Mouse (Mus musculus) spleen, adult 2 months (tissue): ENCODE results near the gene Gstm1. TPM values are rescaled to one million over a fixed set of nuclear protein-coding genes. Genes with fewer than 3 reads are reported as not detected.

Experiments used
- DNase-seq, 2 experiments: peaks; one replicate each; pipeline versions ENCODE4 v3.0.0 to v3.0.0-alpha.2; 2012 to 2021; ENCODE audit warnings: low spot score in 2 of 2, low read depth in 1 of 2
- H3K27ac ChIP-seq: fragments of 200-500 bp; 2 replicates; pipeline ENCODE4 v1.5.1; 2012; ENCODE audit warnings: low read length, inconsistent platforms; ENCODE audit not compliant: insufficient read depth
- H3K27me3 ChIP-seq: fragments of 200-500 bp; 2 replicates; pipeline ENCODE4 v1.6.1; 2012; ENCODE audit warnings: mild to moderate bottlenecking, moderate library complexity, low read length, inconsistent platforms; ENCODE audit not compliant: control insufficient read depth, insufficient read depth
- H3K36me3 ChIP-seq: fragments of 200-500 bp; 2 replicates; pipeline ENCODE4 v1.6.1; 2012; ENCODE audit warnings: mild to moderate bottlenecking, low read length, inconsistent platforms; ENCODE audit not compliant: control insufficient read depth, insufficient read depth
- H3K4me1 ChIP-seq: fragments of 200-500 bp; 2 replicates; pipeline ENCODE4 v1.6.1; 2011; ENCODE audit warnings: inconsistent platforms; ENCODE audit not compliant: control insufficient read depth, insufficient read depth, insufficient read length
- H3K4me3 ChIP-seq: fragments of 200-500 bp; 2 replicates; pipeline ENCODE4 v1.5.1; 2011; ENCODE audit warnings: mild to moderate bottlenecking, inconsistent platforms; ENCODE audit not compliant: insufficient read depth, insufficient read length; ENCODE audit errors: extremely low read depth
- CTCF ChIP-seq: fragments of 200-500 bp; IDR thresholded peaks from 2 replicates; pipeline ENCODE4 v1.5.1; 2011; ENCODE audit warnings: mild to moderate bottlenecking, inconsistent platforms; ENCODE audit not compliant: insufficient read depth, insufficient read length, insufficient replicate concordance; ENCODE audit errors: extremely low read depth
- POLR2A ChIP-seq: fragments of 200-500 bp; IDR thresholded peaks from 2 replicates; pipeline ENCODE4 v1.6.1; 2011; ENCODE audit warnings: low read depth, low read length, inconsistent platforms
- WGBS: fragments of 180-500 bp; shearing (Covaris S2); methylation state at CpG from one replicate; pipeline ENCODE4 v1.1.7; 2018; 5-methylcytosine and 5-hydroxymethylcytosine counted together
- polyA plus RNA-seq: library from polyadenylated mRNA; depleted of rRNA; stranded (reverse); fragments of >200 nt; gene quantifications from 2 replicates; pipeline ENCODE4 v1.2.3, GENCODE M21; 2012; rRNA removed

Gene Gstm1
- polyA plus RNA-seq, 1 experiment = 82.6 TPM

- TF ChIP-seq POLR2A = no peak
- Histone ChIP-seq H3K27ac (no peak within 1 kb of the TSS), H3K4me1 (no peaks in the 10 kb centered on the region), H3K27me3 (no peaks in the 10 kb centered on the region), H3K36me3 (no peaks in the 10 kb centered on the region), H3K4me3 (no peak within 1 kb of the TSS)
- 79% methylated on average over 13 of the region's 13 CpGs for WGBS
- DNase-seq = no peak
These were observed 48.9 kb downstream of the Gstm1 start, which contains the start of gene Gstm3 for GRCm38 (mm10) chr3:107968724-107969395. Gene Gstm3 (minus strand): TSS chr3:107969283.

- no peak for DNase-seq
- 96% methylated on average over 5 of the region's 5 CpGs for WGBS
- TF ChIP-seq CTCF = no peak
- TF ChIP-seq POLR2A = no peak
- Histone ChIP-seq H3K4me3 (no peak overlapping the region), H3K27ac (no peak overlapping the region), H3K36me3 (no peaks in the 10 kb centered on the region), H3K4me1 (no peaks in the 10 kb centered on the region), H3K27me3 (no peaks in the 10 kb centered on the region)
These were observed 51.1 kb downstream of the Gstm1 start for GRCm38 (mm10) chr3:107966631-107967030.

GRCm38 (mm10) chr3:107965592-107965991 is 52.2 kb downstream of the Gstm1 start:
- TF ChIP-seq CTCF = no peak
- TF ChIP-seq POLR2A = no peak
- Histone ChIP-seq H3K4me1 (no peaks in the 10 kb centered on the region), H3K36me3 (no peaks in the 10 kb centered on the region), H3K4me3 (no peak overlapping the region), H3K27ac (no peak overlapping the region), H3K27me3 (no peaks in the 10 kb centered on the region)
- 94% methylated on average over 1 of the region's 1 CpGs for WGBS
- DNase-seq = no peak

DNA sequence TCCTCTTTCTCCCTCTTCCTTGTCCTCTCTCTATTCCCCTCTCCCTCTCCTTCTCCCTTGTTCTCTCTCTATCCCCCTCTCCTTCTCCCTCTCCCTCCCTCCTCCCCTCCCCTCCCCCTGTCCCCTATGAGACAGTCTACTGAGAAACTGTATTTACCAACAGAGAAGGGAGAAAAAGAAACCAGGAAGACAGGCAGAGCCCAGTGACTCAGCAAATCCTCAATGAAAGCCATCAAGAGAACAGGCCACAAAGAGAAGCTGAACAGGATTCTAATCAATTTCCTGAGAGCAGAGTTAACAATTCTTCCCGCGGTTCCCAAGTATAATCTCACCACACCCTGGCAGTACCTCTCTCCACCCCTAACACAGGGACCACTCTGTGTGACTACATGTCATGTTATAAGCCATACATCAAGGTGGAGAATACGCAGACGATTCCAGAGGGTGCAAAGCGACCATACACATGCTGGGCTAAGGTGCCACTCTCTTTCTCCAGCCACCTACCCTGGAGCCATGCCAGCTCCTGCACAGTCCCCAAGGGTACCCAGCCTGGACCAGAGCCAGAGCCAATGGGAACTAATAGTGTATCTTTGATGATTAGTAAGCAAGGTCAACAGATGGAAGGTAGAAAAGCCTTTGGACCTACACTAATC is 53.0 kb downstream of the Gstm1 start:
- Histone ChIP-seq H3K4me1 (no peaks in the 10 kb centered on the region), H3K4me3 (no peak overlapping the region), H3K36me3 (no peaks in the 10 kb centered on the region), H3K27ac (no peak overlapping the region), H3K27me3 (no peaks in the 10 kb centered on the region)
- no peak for DNase-seq
- no peak for TF ChIP-seq CTCF
- no peak for TF ChIP-seq POLR2A
- 49% methylated on average over 5 of the region's 5 CpGs for WGBS

DNA sequence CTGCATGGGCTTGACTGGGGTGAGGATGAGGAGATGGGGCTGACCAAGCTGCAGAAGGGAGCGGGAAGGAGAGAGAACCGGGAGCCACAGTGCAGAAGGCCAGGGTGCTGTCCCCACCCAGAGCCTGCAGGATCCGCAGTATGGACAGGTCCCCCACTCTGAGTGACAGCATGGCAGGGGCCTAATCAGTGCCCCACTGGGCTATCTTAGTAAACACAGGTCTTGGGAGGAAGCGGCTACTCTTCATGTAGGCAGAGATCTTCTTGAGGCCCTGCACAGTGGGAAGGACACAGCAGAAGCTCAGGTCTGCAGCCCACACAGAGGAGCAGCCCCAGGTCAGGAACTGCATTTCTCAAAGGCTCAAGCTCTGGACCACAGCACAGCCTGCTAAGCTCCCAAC is 53.7 kb downstream of the Gstm1 start:
- H3K4me1 ChIP-seq = no peaks in the 10 kb centered on the region
- DNase-seq = no peak
- no peak overlapping the region for H3K27ac ChIP-seq
- no peak overlapping the region for H3K4me3 ChIP-seq
- no peaks in the 10 kb centered on the region for H3K36me3 ChIP-seq
- no peaks in the 10 kb centered on the region for H3K27me3 ChIP-seq
- WGBS = 73% methylated on average over 4 of the region's 4 CpGs
- no peak for TF ChIP-seq POLR2A
- TF ChIP-seq CTCF = no peak

Other genes with a start within 250 kb of the Gstm1 start
- 0.04 TPM in 1 of 2 replicates, not detected in the other for gene Eps8l3, start 140.7 kb downstream of the Gstm1 start, polyA plus RNA-seq
- 5.9 and 6.4 TPM in 2 replicates for gene Gstm5, start 122.2 kb downstream of the Gstm1 start, polyA plus RNA-seq
- 1.1 and 1.4 TPM in 2 replicates for gene Gstm7, start 86.2 kb downstream of the Gstm1 start, polyA plus RNA-seq
- 0.15 TPM in 1 of 2 replicates, not detected in the other for gene Gstm6, start 74.2 kb downstream of the Gstm1 start, polyA plus RNA-seq
- not detected in 2 replicates for gene Gstm3, start 48.7 kb downstream of the Gstm1 start, polyA plus RNA-seq
- 16.9 and 20.2 TPM in 2 replicates for gene Gstm2, start 31.5 kb downstream of the Gstm1 start, polyA plus RNA-seq
- 4.6 and 5.7 TPM in 2 replicates for gene Gstm4, start 26.9 kb upstream of the Gstm1 start, polyA plus RNA-seq
- gene Ampd2, start 68.7 kb upstream of the Gstm1 start, polyA plus RNA-seq = 92.9 and 111 TPM in 2 replicates
- 0.16 and 0.18 TPM in 2 replicates for gene Gnat2, start 74.8 kb upstream of the Gstm1 start, polyA plus RNA-seq
- gene Gnai3, start 128.2 kb upstream of the Gstm1 start, polyA plus RNA-seq = 11.3 and 11.6 TPM in 2 replicates
- 0.06 TPM in 1 of 2 replicates, not detected in the other for gene Gpr61, start 136.9 kb upstream of the Gstm1 start, polyA plus RNA-seq
- gene Amigo1, start 168.4 kb upstream of the Gstm1 start, polyA plus RNA-seq = 6.2 and 8.3 TPM in 2 replicates
- gene Cyb561d1, start 183.2 kb upstream of the Gstm1 start, polyA plus RNA-seq = 12.7 and 13.8 TPM in 2 replicates
- 8.2 and 11.5 TPM in 2 replicates for gene Atxn7l2, start 193.0 kb upstream of the Gstm1 start, polyA plus RNA-seq
- gene Sypl2, start 208.7 kb upstream of the Gstm1 start, polyA plus RNA-seq = 0.15 and 0.16 TPM in 2 replicates
- 21.3 and 22.4 TPM in 2 replicates for gene Psma5, start 239.0 kb upstream of the Gstm1 start, polyA plus RNA-seq